Comparison of ENCODE assay signal across 27 mouse cellular contexts in the genomic region with DNA sequence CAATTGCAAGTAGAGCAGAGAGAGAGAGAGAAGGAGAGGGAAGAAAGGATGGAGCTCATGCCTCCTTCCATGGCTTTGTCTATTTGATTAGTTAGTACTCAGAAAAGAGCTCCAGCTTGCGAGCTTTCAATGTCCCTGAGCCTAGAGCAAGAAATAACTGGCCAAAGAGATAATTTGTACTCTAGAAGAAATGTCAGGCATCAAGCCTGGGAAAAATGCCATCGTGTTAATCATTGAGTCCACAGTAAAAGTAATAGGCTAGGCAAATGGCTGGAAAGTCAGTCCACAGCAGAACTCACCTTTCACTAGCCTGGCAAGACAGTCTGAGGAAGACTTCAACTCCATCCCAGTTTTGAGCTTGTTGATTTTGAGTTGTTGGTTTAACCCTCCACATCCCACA.
A peak's percentile ranks its signal among the peaks of the same experiment; 100 is the strongest.
DNase-seq lines count a peak whose midpoint lies in the region; ATAC-seq lines count a peak whose summit lies in the region.
"Had no signal": no experiment of that assay in that cellular context is flagged by ENCODE, and none has a peak within 500 bp of the region (broad histone marks: within the 10 kb centered on the region; RNA-seq: fewer than 3 reads in every experiment).

No protein-coding gene starts in this region.

- no peaks in the 10 kb centered on the region for H3K9me3 ChIP-seq in kidney, embryonic 15.5 days (replicated peaks)
- H3K9me3 ChIP-seq: embryonic facial prominence, embryonic 12.5 days; embryonic facial prominence, embryonic 15.5 days; forebrain, embryonic 12.5 days; forebrain, embryonic 15.5 days; G1E; heart, embryonic 10.5 days; heart, embryonic 13.5 days; hindbrain, embryonic 12.5 days had no signal

- H3K27me3 ChIP-seq in kidney, embryonic 15.5 days: no peaks in the 10 kb centered on the region
- H3K27me3 ChIP-seq: CH12.LX; embryonic facial prominence, embryonic 12.5 days; embryonic facial prominence, embryonic 15.5 days; forebrain, embryonic 12.5 days; forebrain, embryonic 15.5 days; heart, embryonic 13.5 days; hindbrain, embryonic 12.5 days had no signal

- 80% methylated on average over 2 of the region's 2 CpGs for WGBS in kidney, embryonic 15.5 days

- ATAC-seq in kidney, embryonic 15.5 days (replicated peaks; ENCODE audit: low FRiP score): no peak
- ATAC-seq: forebrain, embryonic 15.5 days; hindbrain, embryonic 16.5 days had no signal

- DNase-seq in heart, adult 11 months: peak; percentile 19
- DNase-seq in heart, postnatal 4 days: no peak
- peak; percentile 26 to 40 for DNase-seq in kidney, adult 8-10 months
- no peak for DNase-seq in kidney, adult 18-20 months
- peak; percentile 33 to 64 for DNase-seq in kidney, postnatal 36 days
- peak; percentile 4 for DNase-seq in adipocyte (ENCODE audit: low spot score)
- DNase-seq in thymus, postnatal 4 days: no peak
- DNase-seq: adrenal gland, postnatal 10 days; B cell, adult 2 months; cerebellum, adult 11 months; cerebellum, adult 2 months; cerebellum, adult 9-11 months; cerebellum, postnatal 25 days; gastrocnemius, postnatal 25 days; heart, adult 2 months; heart, postnatal 14 days had no signal

- H3K4me2 ChIP-seq in kidney, embryonic 15.5 days: no peak overlapping the region
- H3K4me2 ChIP-seq: embryonic facial prominence, embryonic 12.5 days; embryonic facial prominence, embryonic 15.5 days; forebrain, embryonic 12.5 days; forebrain, embryonic 15.5 days; heart, embryonic 13.5 days; hindbrain, embryonic 12.5 days had no signal

- H3K27ac ChIP-seq in kidney, embryonic 15.5 days: no peak overlapping the region
- H3K27ac ChIP-seq: embryonic facial prominence, embryonic 12.5 days; embryonic facial prominence, embryonic 15.5 days; forebrain, embryonic 12.5 days; forebrain, embryonic 15.5 days; heart, adult 2 months; heart, embryonic 10.5 days; heart, embryonic 13.5 days; hindbrain, embryonic 12.5 days had no signal

- H3K4me1 ChIP-seq in kidney, embryonic 15.5 days: no peaks in the 10 kb centered on the region
- H3K4me1 ChIP-seq: embryonic facial prominence, embryonic 12.5 days; embryonic facial prominence, embryonic 15.5 days; forebrain, embryonic 12.5 days; forebrain, embryonic 15.5 days; heart, embryonic 10.5 days; heart, embryonic 13.5 days; hindbrain, embryonic 12.5 days had no signal

- H3K36me3 ChIP-seq in kidney, embryonic 15.5 days: no peaks in the 10 kb centered on the region
- H3K36me3 ChIP-seq: embryonic facial prominence, embryonic 12.5 days; embryonic facial prominence, embryonic 15.5 days; forebrain, embryonic 12.5 days; forebrain, embryonic 15.5 days; G1E; heart, embryonic 10.5 days; heart, embryonic 13.5 days; hindbrain, embryonic 12.5 days had no signal

- no peak overlapping the region for H3K9ac ChIP-seq in kidney, embryonic 15.5 days
- H3K9ac ChIP-seq: embryonic facial prominence, embryonic 12.5 days; embryonic facial prominence, embryonic 15.5 days; forebrain, embryonic 12.5 days; forebrain, embryonic 15.5 days; heart, embryonic 13.5 days; hindbrain, embryonic 12.5 days had no signal

- no peak overlapping the region for H3K4me3 ChIP-seq in kidney, embryonic 15.5 days (replicated peaks)
- H3K4me3 ChIP-seq: embryonic facial prominence, embryonic 12.5 days; embryonic facial prominence, embryonic 15.5 days; forebrain, embryonic 12.5 days; forebrain, embryonic 15.5 days; heart, adult 2 months; heart, embryonic 10.5 days; heart, embryonic 13.5 days; hindbrain, embryonic 12.5 days had no signal

Comparison
In these comparisons a context has a peak if more than half of its experiments do, and no peak if none do; other contexts are left out.
1. DNase-seq: peak in heart, adult 11 months (single experiment), kidney, adult 8-10 months (2 of 2), kidney, postnatal 36 days (2 of 2) and adipocyte (single experiment); none in heart, postnatal 4 days (single experiment), kidney, adult 18-20 months (single experiment) and thymus, postnatal 4 days (single experiment).